Mouse (Mus musculus): ENCODE measurements around the gene Pdlim5.

DNA sequence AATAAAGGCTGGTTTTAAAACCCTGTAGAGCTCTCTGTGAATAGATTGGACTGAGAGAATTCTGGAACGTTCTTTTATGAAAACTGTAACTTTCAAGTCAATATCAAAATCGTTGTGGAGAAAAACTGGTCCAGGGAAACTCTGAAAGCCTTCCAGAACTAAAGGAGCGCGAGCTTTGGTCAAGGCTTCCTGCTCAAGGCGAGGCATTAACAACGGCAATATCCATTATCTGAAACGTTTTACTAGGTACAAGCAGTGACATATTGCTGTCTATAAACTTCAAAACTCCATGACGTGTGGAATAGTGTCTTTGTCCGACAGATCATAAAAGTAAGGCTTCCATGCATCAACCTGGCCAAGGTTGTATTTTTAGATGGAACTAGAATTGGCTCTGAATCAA is 175.6 kb downstream of the Pdlim5 start:
- TF ChIP-seq ZC3H11A (IDR thresholded peaks at IDR 0.05; ENCODE audit: borderline replicate concordance, low read depth, low read length) (no peak), MAFK (IDR thresholded peaks at IDR 0.05; ENCODE audit: insufficient read depth, low read depth, low read length) (no peak), HCFC1 (IDR thresholded peaks at IDR 0.05; ENCODE audit: borderline replicate concordance, insufficient read depth, low read length) (no peak), ZNF384 (IDR thresholded peaks at IDR 0.05; ENCODE audit: low read depth, low read length) (no peak), CHD2 (IDR thresholded peaks at IDR 0.05; ENCODE audit: low read depth, low read length) (no peak)
